Mouse (Mus musculus) hindbrain, embryonic 11.5 days (tissue): ENCODE data around the gene Nfib. TPM values are rescaled to one million over a fixed set of nuclear protein-coding genes. Genes with fewer than 3 reads are reported as not detected.
A peak's percentile ranks its signal among the peaks of the same experiment; 100 is the strongest.

Experiments
- ATAC-seq: fragments of 200-750 bp; cut with Nextera tagmentation; 2 replicates; pipeline ENCODE4 v1.8.0; 2017; ENCODE audit warnings: mild to moderate bottlenecking, moderate TSS enrichment, moderate library complexity; ENCODE audit not compliant: low FRiP score
- DNase-seq: peaks from one replicate; pipeline ENCODE4 v3.0.0-alpha.2; 2015; ENCODE audit warnings: low spot score
- H3K27ac ChIP-seq: fragments of 300-500 bp; sonication (generic); 2 replicates; pipeline ENCODE4 v1.5.1; 2014; ENCODE audit warnings: mild to moderate bottlenecking, low read depth, low read length
- H3K27me3 ChIP-seq: fragments of 300-500 bp; sonication (generic); 2 replicates; pipeline ENCODE4 v1.6.1; 2014; ENCODE audit warnings: mild to moderate bottlenecking, low read length, moderate library complexity, mixed read lengths; ENCODE audit not compliant: control insufficient read depth, insufficient read depth
- H3K36me3 ChIP-seq: fragments of 300-500 bp; sonication (generic); 2 replicates; pipeline ENCODE4 v1.6.1; 2014; ENCODE audit warnings: mild to moderate bottlenecking, low read length, moderate library complexity, mixed read lengths; ENCODE audit not compliant: control insufficient read depth, insufficient read depth
- H3K4me1 ChIP-seq: fragments of 300-500 bp; sonication (generic); replicated peaks from 2 replicates; pipeline ENCODE4 v1.6.1; 2014; ENCODE audit warnings: low read length, mixed read lengths; ENCODE audit not compliant: control insufficient read depth, insufficient read depth
- H3K4me2 ChIP-seq: fragments of 300-500 bp; sonication (generic); replicated peaks from 2 replicates; pipeline ENCODE4 v1.6.1; 2014; ENCODE audit warnings: mild to moderate bottlenecking, low read depth, low read length
- H3K4me3 ChIP-seq: fragments of 300-500 bp; sonication (generic); 2 replicates; pipeline ENCODE4 v1.5.1; 2014; ENCODE audit warnings: low read depth, low read length
- H3K9ac ChIP-seq: fragments of 300-500 bp; sonication (generic); 2 replicates; pipeline ENCODE4 v1.6.1; 2014; ENCODE audit warnings: low read depth, low read length
- H3K9me3 ChIP-seq: fragments of 300-500 bp; sonication (generic); 2 replicates; pipeline ENCODE4 v1.6.1; 2016; ENCODE audit warnings: low read length; ENCODE audit not compliant: control insufficient read depth
- WGBS: fragments of 180-500 bp; shearing (Covaris S2); extraction: QIAGEN DNeasy Blood & Tissue Kit; methylation state at CpG from one replicate; pipeline ENCODE4 v1.1.7; 2014; 5-methylcytosine and 5-hydroxymethylcytosine counted together
- polyA plus RNA-seq: library from polyadenylated mRNA; unstranded; fragments of >200 nt; fragmentation: Nextera tagmentation; extraction: Ambion mirVana; gene quantifications from 2 replicates; pipeline ENCODE4 v1.2.1, GENCODE M21; 2014

Nfib gene
- polyA plus RNA-seq, 1 experiment from 2014 or later = 38.6 TPM

DNA sequence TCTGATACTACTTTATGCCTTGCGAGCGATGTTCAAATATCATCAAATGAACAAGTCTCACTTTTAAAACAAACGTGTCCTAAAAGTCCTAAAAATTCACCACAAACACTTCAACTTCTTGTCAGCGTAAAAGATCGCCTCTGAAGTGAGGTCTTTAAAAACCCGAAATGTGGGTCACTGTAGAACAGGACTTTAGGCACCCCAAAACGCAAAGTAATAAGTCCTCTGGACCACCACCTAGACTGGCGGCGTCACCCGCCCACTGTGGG is 201.6 kb downstream of the Nfib start:
- DNase-seq (no peak), ATAC-seq (no peak)
- Histone ChIP-seq H3K4me2 (peak overlapping the region; percentile 98), H3K4me1 (no peaks in the 10 kb centered on the region; the same call in 1 of the 2 replicates), H3K9me3 (no peaks in the 10 kb centered on the region), H3K36me3 (no peaks in the 10 kb centered on the region), H3K4me3 (peak overlapping the region; percentile 93), H3K27ac (peak overlapping the region; percentile 99), H3K27me3 (peaks cover 3% of the 10 kb centered on the region; the same call in 1 of the 2 replicates), H3K9ac (peak overlapping the region; percentile 93)
- 2% methylated on average over 10 of the region's 10 CpGs for WGBS

DNA sequence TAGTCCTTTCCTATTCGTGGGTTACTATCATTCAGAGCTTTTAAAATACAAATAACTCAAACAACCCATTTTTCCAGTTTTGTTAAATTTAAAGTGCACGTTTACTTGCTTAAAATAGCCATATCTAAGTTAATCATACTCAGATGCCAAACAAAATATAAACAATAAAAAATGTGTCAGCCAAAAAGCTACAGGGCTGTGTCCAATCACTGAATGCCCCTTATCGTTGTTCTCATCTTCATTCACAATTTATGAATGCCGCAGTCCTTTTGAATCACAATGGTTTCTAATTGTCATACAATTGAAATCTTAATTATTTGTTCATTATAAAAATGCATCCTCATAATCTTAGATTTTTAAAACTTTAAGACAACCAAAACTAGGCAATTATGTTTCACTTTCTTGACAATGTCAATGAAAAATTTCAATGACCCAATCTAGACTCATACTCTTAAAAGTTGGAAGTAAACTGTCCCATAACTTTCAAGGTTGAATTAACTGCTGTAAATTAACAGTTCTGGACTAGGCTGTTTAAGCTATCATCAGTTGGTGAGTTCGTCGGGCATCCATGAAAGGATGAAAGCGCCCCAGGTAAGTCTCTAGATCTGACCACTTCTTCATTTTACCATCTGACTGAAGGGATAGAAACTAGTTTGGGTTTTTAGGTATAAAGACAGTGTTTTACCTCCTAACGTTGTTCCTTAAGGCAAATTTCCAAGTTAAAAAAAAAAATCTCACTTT is 202.1 kb downstream of the Nfib start:
- Histone ChIP-seq H3K4me3 (peak overlapping the region; percentile 93), H3K4me2 (peak overlapping the region; percentile 98), H3K27ac (no peak overlapping the region), H3K27me3 (peaks cover 3% of the 10 kb centered on the region; the same call in 1 of the 2 replicates), H3K36me3 (no peaks in the 10 kb centered on the region), H3K9ac (peak overlapping the region; percentile 93), H3K4me1 (no peaks in the 10 kb centered on the region; the same call in 1 of the 2 replicates), H3K9me3 (no peaks in the 10 kb centered on the region)
- ATAC-seq = no peak
- WGBS = 30% methylated on average over 8 of the region's 8 CpGs
- no peak for DNase-seq

DNA sequence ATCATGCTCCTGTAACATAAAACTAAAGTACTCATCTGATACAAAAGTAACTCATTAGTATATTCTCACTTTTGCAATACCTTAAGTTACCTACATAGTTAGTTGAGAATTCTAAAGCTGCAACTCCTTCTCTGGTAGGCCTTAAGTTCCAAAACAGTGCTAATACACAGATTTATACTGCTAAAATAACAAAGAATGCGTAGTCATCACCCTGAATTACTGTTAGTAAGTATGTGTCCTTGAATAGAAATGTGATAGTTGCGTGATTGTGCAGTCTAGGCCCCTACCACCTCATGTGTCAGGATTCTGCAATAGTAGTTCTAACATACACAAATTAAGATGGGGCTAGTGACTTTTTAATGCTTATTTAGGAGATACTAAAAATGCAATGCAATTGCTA is 202.9 kb downstream of the Nfib start:
- no peak overlapping the region for H3K27ac ChIP-seq
- H3K4me2 ChIP-seq = peak overlapping the region; percentile 42
- no peaks in the 10 kb centered on the region for H3K9me3 ChIP-seq
- H3K9ac ChIP-seq = no peak overlapping the region
- ATAC-seq = no peak
- H3K4me1 ChIP-seq = no peaks in the 10 kb centered on the region; the same call in 1 of the 2 replicates
- H3K27me3 ChIP-seq = peaks cover 3% of the 10 kb centered on the region; the same call in 1 of the 2 replicates
- peaks cover 6% of the 10 kb centered on the region for H3K36me3 ChIP-seq
- no peak for DNase-seq
- H3K4me3 ChIP-seq = peak overlapping the region; percentile 93
- WGBS = 73% methylated on average over 2 of the region's 2 CpGs

DNA sequence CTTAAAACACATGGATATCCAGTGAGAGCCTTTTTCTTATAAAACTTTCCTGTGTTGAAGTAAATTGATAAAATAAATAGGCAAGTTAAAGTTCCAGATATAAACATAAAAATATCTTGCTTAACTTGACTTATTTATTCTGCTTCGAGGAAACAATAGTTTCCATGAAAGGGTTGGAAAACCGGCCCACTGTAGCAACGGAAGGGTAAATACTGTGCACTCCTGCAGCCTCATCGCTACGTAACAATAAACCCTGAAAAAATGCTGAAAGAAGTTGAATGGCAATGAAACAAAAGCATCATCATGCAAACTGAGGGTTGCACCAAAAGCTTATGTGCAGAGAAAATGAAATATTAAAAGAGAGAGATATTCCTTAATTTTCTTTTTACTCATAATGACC is 203.5 kb downstream of the Nfib start:
- Histone ChIP-seq H3K9me3 (no peaks in the 10 kb centered on the region), H3K36me3 (peaks cover 6% of the 10 kb centered on the region), H3K27ac (no peak overlapping the region), H3K9ac (no peak overlapping the region), H3K27me3 (peaks cover 3% of the 10 kb centered on the region; the same call in 1 of the 2 replicates), H3K4me2 (peak overlapping the region; percentile 39), H3K4me3 (0 out of 2 replicates have a peak overlapping the region, but pooled peaks have one; percentile 13), H3K4me1 (no peaks in the 10 kb centered on the region)
- DNase-seq = no peak
- WGBS = 51% methylated on average over 5 of the region's 5 CpGs
- no peak for ATAC-seq

DNA sequence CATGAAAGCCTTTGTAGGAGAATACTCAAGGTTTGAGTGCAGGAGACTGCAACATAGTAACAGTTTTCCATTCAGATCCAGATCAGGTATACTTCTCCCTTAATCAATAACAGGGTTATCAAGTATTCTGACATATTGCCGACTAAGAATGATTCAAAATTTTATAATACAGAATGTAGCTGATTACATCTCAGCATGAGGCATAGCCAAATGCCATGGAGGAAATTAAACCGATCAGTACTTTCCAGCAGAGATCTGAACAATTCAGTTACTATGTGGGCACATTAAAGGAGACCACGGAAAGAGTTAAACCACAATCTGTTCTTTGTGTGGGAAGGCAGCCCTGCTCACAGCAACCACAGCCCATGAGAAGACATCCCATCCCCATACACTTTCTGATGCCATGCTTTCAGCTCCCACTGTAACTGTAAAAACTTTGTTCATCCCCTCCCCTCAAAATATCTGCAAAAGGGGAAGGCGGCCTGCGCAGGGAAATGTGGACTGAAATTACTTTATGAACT is 204.9 kb downstream of the Nfib start:
- peak overlapping the region; percentile 12; the same call in 1 of the 2 replicates for H3K4me2 ChIP-seq
- DNase-seq = no peak
- no peak for ATAC-seq
- H3K9ac ChIP-seq = no peak overlapping the region
- WGBS = 74% methylated on average over 5 of the region's 5 CpGs
- H3K27ac ChIP-seq = no peak overlapping the region
- H3K9me3 ChIP-seq = no peaks in the 10 kb centered on the region
- peaks cover 6% of the 10 kb centered on the region for H3K36me3 ChIP-seq
- no peak overlapping the region for H3K4me3 ChIP-seq
- H3K4me1 ChIP-seq = no peaks in the 10 kb centered on the region
- H3K27me3 ChIP-seq = peaks cover 3% of the 10 kb centered on the region; the same call in 1 of the 2 replicates

DNA sequence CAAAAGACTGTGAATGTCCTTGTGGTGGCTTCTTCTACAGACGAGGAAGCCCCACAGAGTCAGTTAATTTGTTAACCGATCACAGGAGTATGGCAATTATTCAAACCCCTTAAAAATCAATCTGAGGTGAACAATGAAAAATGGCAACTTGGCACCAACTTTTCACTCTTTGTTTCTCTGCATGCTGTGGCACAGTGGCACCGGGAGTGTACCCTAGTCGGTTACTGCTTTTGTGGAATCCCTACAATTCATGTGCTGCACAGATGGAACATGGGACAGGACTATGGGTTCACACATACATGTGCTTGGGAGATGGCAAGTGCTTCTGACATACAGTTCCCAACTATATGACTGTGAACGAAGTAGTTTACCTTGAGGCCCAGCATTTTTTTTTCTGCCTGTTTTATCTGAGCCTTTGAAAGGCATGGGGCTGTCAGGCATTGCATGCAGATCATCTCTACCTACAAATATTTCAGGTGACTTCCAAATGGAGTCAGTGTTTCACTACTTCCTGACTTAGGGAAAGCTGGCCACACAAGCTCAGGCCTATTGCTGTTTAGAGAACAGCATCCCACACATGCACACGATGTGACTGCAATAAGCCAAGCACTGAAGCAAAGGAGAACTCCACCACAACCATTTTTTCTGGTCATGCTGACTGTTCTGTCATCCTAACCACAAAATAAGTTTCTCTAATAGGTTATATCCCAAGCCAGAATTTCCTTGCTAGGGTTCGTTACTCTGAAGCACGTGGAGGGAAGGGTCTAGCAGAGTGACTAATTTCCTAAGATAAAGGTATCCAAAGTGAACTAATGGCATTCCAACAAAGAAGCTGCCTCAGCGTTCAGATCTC is 205.6 kb downstream of the Nfib start:
- H3K9me3 ChIP-seq = no peaks in the 10 kb centered on the region
- peaks cover 3% of the 10 kb centered on the region; the same call in 1 of the 2 replicates for H3K27me3 ChIP-seq
- ATAC-seq (no peak), DNase-seq (no peak)
- no peak overlapping the region for H3K27ac ChIP-seq
- H3K4me2 ChIP-seq = no peak overlapping the region
- H3K4me3 ChIP-seq = no peak overlapping the region
- peaks cover 6% of the 10 kb centered on the region for H3K36me3 ChIP-seq
- H3K4me1 ChIP-seq = no peaks in the 10 kb centered on the region
- no peak overlapping the region for H3K9ac ChIP-seq
- WGBS = 69% methylated on average over 9 of the region's 9 CpGs

DNA sequence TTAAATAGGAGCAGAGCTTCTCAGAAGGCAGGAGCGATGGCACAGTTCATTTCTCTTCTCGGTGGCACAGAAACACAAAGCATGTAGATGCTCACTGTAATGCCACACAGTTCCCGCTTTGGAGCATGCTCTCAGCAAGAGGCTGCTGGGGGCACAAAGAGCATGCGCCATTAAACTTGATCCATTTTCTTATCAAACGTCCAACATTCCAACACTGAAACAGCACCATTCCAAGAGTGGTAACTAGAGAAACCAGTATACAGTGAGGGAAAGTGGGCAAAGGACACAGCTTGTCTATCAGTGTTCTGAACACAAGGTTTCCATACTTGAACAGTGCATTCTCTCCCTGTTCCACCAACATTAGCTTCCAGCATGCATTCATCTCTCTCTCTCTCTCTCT is 206.3 kb downstream of the Nfib start:
- no peak overlapping the region; the same call in 1 of the 2 replicates for H3K4me2 ChIP-seq
- DNase-seq (no peak), ATAC-seq (no peak)
- WGBS = 79% methylated on average over 5 of the region's 5 CpGs
- H3K4me3 ChIP-seq = no peak overlapping the region
- no peak overlapping the region for H3K9ac ChIP-seq
- H3K27me3 ChIP-seq = peaks cover 3% of the 10 kb centered on the region; the same call in 1 of the 2 replicates
- H3K9me3 ChIP-seq = no peaks in the 10 kb centered on the region
- no peak overlapping the region for H3K27ac ChIP-seq
- H3K4me1 ChIP-seq = no peaks in the 10 kb centered on the region
- H3K36me3 ChIP-seq = peaks cover 6% of the 10 kb centered on the region

DNA sequence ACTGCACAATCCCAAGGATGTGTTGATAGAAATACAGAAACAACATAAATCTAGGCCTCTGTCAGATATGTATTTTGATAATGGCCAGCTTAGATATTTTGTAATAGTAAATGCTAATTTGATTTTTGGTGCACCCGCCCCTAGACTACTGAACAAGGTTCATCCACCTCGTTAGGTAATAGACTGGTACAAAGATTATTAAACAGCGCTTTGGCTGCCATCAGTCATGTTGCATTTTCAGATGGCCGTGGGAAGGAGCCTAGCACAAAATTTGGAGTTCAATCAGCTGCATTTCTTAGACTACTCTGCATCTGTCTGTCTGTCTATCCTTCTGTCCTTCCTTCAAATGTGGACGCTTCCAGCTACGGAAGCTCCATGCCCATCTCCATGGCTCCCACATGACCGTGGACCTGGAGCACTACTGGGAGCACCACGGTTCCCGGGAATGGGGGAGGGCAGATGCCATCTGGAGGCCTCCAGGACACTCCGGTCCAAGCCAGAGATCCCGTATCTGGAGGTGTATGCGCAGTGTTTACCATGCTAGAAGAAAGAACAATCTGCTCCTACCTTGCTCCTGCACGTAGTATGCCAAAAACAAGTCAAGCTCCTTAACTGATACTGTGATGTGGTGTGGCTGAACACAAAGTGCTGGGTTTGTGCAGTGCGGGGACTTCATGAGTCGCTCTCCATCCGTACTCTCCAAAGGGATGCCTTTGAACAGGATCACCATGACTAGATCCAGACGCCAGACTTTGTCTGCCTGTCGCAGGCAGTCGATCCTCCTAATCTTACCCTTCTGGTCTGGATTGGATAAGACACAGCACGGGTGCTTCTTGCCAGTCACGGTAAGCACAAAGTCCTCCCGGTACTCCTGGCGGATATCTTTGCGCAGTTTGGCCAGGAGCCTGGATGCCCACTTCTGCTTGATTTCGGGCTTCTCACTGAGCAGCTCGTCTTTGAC is 207.6 kb downstream of the Nfib start:
- ATAC-seq (no peak), DNase-seq (no peak)
- Histone ChIP-seq H3K9ac (no peak overlapping the region), H3K27me3 (no peaks in the 10 kb centered on the region), H3K36me3 (peaks cover 6% of the 10 kb centered on the region), H3K4me1 (no peaks in the 10 kb centered on the region), H3K27ac (no peak overlapping the region), H3K9me3 (no peaks in the 10 kb centered on the region), H3K4me3 (no peak overlapping the region), H3K4me2 (no peak overlapping the region)
- 92% methylated on average over 26 of the region's 26 CpGs for WGBS
